Mouse (Mus musculus) stomach, postnatal 0 days (tissue): ENCODE measurements around the gene Supt3.

Source experiments
- CTCF ChIP-seq: IDR thresholded peaks from 2 replicates; pipeline ENCODE4 v1.5.1; 2016; ENCODE audit warnings: antibody characterized with exemption, low read depth, mild to moderate bottlenecking, moderate library complexity
- EP300 ChIP-seq: optimal IDR thresholded peaks from 2 replicates; pipeline ENCODE3; 2016; ENCODE audit warnings: antibody characterized with exemption

DNA sequence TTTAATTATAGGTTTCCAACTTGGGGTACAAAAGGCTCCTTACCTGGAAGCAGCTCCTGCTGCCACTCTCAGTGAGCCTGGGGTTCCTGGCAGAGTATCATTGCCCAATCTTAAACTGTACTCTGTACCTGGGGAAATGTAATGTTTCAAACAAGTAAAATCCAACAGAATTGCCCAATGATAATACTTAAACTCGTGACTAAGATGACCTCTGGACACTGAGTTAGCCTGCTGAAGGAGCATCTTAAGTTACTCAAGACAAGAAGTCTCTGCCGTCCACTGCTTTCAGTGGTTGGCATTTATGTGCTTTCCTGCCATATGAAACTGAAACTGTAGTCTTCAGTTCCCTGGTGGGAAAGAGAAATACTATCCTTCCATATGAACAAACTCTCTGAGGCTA lies 279.9 kb downstream of the Supt3 start:
- no peak for TF ChIP-seq CTCF
- TF ChIP-seq EP300 = no peak
